Mouse (Mus musculus): ENCODE measurements at regions not wholly inside any gene's neighbourhood (a gene's known extent, or its start where the extent isn't known, plus 50 kb on each side); places are given as distances from the start of the nearest gene placed in this dataset.
A peak's percentile ranks its signal among the peaks of the same experiment; 100 is the strongest.
"Not testable (repeated sequence)": the region's sequence is repeated elsewhere in the genome, so short reads cannot be mapped to it uniquely, and the experiment has no call there.

DNA sequence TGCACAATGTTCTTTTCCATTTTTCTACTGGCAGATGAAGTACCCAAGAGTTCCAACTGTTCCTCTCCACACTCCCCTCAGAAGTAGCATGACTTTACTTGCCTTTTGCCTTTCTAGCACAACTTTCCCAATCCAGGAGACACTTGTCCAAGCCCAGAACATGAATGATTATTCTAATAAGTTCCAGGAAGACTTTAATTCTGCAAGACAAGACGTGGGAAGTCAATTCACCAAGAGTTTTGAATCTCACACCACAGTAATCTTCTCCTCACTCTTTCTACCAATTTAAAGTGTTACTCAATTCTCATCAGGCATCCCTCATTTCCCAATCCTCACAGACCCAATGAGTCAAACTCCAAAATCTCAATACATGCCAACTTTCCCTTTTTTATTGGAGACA, 122.4 kb downstream of the Car2 start:
- no peak for ATAC-seq (replicated peaks; ENCODE audit: low read depth, poor library complexity, severe bottlenecking)

DNA sequence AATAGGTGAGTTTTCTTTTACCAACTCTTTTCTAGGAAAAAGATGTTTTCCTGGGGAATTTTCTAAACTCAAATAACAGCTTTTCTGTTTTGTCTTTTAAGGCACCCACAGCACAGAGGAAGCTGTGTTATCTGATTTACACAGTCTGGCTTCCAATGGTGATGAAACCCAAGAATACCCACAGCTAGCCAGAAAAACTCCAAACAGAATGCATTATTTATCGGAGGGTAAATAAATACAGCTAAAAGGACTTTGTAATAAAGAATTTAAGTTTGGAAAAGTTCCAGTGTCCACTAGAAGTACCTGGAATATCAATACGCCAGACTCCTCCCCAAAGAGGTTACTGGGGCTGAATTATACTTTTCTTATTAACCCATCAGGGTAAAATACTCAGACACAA, 123.7 kb downstream of the Car2 start:
- no peak for ATAC-seq (replicated peaks; ENCODE audit: low read depth, poor library complexity, severe bottlenecking)

DNA sequence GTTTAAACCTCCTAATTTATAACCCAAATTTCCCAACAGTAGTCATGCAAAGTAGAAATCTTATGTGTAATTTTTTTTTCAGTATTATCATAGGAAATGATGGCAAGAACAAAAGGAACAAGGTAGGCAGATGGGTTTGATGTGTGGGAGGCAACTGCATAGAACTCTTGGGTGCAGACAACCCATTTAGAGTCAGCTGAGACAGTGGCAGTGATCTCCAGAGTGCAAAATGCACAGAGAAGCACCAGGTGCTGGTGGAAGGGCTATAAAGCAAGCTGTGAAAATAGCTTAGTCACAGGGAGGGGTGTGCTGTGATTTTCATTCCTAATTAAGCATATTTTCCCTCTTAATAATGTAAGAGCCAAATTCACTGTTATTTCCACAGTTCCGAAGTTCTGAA, 130.5 kb downstream of the Car2 start:
- no peak for ATAC-seq (replicated peaks; ENCODE audit: low read depth, poor library complexity, severe bottlenecking)

DNA sequence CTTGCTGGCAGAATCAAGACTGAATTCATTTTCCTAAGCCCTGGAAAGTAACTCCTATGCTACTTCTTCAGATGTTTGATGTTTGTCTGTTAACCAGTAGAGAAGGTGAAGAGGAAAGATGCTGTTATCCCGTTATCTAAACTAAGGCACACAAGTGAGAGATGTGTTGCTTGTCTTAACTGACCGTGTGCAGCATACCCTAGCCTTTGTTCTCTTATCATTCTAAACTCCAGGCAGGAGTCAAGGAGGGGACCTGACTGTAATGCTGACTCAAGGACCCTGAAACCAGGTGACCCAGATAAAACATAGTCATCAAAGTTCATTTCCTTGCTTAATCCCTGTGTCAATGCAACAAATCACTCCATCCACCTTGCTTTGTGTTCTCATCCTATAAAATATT, 136.7 kb downstream of the Car2 start:
- ATAC-seq (replicated peaks; ENCODE audit: low read depth, poor library complexity, severe bottlenecking), result no peak

DNA sequence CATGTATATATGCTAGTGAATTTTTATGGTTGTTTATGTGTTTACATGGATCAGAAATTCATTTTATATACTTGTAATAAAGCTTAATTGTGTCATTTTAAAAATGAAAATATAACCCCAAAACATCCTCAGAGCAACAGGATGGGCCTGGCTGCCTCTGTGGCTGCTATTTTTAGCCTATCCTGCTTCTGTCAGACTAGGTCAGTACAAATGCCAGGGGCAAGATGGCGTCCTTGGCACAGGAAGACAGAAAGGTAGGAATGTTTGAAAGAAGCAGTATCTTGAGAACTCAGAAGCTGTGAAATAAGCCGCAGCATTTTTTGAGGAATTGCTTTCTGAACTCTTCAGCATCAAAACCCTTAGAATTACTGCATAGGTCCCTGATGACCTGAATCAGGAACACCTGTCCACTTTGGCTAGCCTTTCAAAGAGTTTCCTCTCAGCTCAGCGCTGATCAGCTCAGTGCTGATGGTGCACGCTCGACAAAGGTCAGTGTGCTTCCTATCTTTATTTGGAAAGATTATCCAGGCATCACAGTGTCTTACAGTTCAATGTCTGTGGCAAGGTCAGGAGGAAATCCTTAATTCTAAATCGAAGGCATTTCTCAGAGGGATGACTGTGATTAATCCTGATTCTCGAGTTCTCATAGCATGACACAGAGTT, 154.9 kb downstream of the Car2 start:
- no peak for ATAC-seq (replicated peaks; ENCODE audit: low read depth, poor library complexity, severe bottlenecking)

DNA sequence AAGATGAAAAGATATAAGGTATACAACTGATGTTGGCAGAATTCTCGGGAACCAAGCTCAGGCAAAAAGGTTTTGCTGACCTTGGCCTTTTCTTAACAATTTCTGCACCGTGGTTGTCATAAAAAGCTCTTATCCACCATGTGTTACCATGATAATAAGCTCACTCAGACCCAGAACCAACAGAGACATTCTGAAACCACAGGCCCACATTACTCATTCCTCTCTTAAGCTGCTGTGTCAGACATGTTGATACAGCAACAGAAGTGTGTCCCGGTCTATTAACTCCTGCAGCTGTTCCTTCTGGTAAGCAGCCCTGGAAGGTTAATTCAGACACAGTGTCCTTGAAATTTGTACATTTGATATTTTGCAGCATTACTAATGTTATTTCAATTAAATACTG, 167.9 kb downstream of the Car2 start:
- ATAC-seq (replicated peaks; ENCODE audit: low read depth, poor library complexity, severe bottlenecking), result no peak

DNA sequence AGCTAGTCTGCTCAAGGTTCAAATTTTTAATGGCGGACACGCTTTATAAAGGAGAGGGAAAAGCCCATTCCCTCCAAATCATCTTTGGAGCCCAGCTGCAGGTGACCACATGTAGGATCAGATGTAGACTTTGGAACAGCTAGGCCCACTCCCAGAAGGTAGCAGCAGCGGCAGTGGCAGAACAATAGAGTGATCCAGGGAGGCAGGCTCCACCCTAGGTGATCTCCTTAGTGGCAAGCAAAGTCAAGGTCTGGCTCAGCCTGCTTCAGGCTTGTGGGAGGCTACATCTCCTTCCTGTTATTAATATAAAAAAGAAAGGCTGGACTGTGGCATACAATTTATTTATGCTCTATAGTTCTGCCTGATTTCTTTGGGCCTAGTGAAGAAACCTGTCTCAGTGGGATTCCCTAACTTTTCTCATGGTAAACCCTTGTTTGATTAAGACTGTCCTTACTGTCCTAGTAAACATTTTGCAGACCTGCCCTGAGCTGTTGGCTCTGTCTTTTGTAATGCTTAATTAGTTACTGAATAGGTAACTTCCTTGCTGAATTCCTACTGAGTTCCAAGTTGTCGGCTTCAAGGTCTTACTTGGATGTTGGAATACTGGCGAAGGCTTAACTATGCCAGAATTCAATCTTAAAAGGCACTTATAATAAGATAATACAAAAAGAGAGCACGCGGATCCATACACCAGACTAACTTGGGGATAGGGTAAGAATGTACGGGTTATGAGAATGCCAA, 169.6 kb downstream of the Car2 start:
- ATAC-seq (replicated peaks; ENCODE audit: low read depth, poor library complexity, severe bottlenecking), result not testable (repeated sequence)

DNA sequence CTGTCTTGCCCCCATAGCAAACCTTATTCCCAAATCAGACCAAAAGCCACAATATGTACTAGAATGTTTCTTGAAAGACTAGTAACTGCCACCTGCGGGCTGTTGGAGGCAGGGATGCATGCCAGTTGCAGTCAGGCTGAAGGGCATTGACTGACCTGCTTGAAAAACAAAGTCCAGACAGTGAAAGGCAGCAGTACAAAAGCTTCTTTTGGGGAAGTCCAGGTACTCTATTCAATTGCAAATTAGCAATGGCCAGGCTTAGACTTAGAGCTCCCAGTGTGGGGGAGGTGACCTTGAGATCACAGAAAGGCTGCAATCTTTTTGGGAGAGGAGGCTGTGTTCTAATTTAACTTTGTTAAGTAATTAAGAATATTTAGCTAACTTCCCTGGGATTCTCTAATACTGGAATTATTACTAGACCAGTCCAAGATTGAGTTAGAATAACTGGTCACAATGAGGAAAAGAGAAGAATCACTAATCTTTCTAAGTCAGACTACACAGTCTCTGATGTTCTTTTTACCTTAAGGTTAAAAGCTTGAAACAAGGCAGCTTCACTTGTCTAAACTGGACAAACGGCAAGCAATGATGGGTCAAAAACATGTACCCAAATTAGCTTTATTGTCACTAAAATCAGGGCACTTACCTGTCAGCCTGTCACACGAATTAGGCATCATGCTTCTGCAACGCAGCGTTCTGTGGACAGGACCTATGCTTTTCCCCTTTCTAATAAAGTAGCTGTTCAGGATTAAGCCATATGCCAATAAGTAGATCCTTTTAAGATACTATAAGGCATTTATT, 170.9 kb downstream of the Car2 start:
- ATAC-seq (replicated peaks; ENCODE audit: low read depth, poor library complexity, severe bottlenecking), result not testable (repeated sequence)

DNA sequence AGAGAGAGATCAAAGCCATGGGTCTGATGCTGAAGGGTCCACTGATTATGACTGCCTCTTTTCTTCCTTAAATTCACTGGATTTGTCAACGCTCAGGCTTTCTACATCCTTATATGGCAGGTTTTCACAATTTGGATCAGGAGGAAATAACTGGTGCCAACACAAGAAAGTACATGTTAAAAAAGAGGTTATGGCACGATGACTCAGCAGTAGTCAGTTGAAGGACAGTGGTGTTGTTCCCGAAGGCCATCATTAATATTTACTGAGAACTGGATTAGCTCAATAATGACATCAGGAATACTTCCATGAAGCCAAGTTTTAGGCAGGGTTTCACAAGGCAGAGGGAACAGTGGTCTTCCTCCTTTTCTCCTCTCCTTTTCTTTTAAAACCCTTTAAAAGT, 179.6 kb downstream of the Car2 start:
- ATAC-seq (replicated peaks; ENCODE audit: low read depth, poor library complexity, severe bottlenecking), result no peak

DNA sequence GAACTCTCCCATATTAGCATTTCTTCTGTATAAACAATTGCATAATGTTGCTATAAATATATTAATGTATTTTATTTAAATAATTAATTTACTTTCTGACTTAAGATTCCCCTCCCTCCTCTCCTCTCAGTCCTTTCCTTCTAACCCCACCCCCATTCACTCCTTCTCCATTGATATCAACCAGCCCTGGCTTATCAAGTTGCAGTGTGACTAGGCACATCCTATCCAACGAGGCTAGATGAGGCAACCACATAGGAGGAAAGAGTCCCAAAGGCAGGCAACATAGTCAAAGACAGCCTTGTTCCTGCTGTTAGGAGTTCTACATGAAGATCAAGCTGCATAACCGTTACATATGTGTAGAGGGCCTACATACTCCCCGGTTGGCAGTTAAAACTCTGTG, 182.2 kb downstream of the Car2 start:
- no peak for ATAC-seq (replicated peaks; ENCODE audit: low read depth, poor library complexity, severe bottlenecking)

DNA sequence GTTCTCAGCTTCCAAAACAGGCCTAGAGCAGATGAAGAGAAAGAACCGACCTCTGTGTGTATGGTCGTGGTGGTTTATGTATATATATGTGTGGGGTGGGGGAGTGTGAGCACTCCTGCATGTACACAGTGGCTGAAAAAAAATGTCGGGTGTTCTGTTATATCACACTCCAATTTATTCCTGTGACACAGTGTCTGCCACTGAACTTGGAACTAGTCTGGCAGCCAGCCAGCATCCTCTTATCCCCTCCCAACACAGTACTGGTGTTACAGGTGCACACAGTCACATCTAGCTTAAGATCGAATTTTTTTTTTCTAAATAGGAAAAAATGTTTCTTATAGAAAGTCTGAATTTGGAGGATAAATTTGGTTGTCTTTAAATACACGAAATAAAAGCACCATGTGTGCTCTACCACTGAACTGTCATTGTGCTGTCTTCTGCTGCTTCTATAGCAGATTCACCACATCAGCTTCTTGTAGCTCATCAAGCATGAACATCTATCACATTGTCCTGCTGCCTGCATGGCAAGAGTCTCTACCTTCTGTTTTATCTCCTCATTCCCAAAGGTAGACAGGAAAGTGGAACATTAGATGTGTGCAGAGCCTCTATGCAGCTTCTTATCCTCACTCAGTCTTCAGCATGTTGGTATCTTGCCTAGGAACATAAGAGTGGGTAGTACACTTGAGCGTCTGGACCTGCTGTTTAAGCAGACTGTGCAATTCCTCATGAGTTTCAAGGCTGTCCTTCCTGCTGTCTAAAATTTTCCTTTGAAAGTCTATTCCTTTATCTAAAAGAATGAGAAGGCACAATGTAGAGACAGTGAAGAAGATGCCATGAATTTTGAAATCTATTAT, 185.2 kb downstream of the Car2 start:
- ATAC-seq (replicated peaks; ENCODE audit: low read depth, poor library complexity, severe bottlenecking), result no peak

DNA sequence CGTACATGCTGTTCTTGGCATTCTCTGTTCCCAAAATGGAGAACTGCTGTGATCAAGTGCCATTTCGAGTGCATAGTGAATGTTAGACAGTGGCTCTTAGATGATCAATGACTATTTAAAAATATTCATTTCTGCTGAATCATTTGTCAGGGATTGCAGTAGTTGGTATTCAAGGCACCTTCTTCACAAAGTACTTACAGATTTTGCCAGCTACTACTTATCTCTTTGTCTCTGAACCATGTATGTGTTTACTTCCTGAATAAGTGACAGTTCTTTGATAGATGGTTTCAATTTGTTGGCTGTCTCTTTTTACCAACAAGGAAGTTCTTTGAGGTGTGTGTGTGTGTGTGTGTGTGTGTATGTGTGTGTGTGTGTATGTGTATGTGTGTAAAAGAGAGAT, 187.3 kb downstream of the Car2 start:
- ATAC-seq (replicated peaks; ENCODE audit: low read depth, poor library complexity, severe bottlenecking), result peak; percentile 86

DNA sequence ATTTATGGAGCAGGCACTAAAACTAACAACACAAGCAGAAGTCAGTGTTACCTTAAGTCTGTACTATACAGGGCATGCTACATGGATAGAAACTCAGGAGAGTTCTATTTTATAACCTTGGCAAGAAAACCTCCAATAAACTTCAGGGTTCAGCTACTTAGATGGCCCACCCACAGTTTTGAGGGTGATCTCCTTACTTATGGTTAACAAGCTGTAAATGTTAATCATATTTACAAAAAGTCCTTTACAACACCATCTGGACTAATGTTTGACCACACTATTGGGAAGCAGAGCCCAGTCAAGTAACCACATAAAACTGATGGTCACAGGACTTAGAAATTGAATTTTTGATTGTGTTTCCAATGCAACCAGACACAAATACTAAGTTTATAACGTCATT, 187.8 kb downstream of the Car2 start:
- no peak for ATAC-seq (replicated peaks; ENCODE audit: low read depth, poor library complexity, severe bottlenecking)

DNA sequence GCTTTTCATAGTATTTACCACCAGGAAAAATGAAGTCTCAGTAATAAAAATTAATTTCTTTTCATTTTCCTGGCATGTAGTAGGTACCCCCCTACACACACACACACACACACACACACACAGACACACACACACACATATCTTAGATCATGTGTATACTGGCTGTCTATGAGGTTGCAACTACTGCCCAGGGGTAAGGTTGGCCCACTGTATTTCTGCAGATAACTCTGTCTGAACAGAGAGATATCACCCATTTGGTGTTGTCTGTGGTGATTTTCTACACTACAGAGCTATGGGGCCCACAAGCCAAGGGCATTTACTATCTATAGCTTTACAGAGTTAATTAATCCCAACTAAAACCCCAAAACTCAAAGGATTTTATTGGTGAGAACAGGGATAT, 188.9 kb downstream of the Car2 start:
- ATAC-seq (replicated peaks; ENCODE audit: low read depth, poor library complexity, severe bottlenecking), result no peak

DNA sequence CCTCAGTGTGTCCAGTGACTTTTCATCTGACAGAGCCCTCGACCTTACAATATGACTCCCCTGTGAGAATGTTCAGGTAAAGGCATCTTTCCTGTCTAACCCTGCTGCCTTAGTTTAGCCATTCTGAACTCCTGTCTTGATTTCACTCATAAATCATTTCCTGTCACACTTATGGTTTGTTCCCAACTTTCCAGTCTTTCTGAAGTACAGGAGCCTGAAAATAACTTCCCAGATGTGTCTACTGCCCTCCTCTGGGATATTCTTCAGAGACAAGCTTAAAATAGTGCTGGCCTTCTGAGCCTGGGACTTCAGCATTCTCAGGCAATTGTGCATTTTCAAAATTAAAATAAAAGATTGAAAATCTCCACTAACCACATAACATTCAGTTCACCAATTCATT, 204.1 kb downstream of the Car2 start:
- ATAC-seq (replicated peaks; ENCODE audit: low read depth, poor library complexity, severe bottlenecking), result no peak

DNA sequence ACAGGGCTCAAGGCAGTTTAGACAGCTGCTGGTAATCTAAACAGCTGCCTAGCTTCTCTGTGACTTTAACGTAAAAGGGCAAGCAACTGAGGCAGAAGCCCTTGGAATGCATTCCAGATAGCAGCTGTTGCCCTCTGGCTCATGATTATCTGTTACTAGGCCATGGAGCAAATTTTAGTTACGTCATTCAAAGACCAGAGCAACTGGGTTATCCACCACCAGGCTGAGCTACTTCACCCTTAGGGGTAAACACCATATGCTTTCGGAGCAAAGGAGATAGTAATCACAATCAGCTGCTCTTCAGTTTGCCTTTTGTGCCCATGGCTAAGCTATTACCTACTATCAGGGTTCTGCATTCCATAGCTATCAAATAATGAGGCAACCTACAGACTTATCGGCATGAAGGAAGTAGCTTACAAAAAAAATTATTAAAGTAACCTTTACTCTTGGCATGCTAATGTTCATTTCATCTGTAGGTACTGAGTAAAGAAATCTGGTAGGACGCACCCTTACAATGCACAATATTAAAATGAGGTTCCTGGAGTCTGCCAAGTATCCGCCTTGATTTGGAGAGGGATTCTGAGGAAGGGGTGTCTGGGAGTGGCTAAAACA, 212.2 kb downstream of the Car2 start:
- no peak for ATAC-seq (replicated peaks; ENCODE audit: low read depth, poor library complexity, severe bottlenecking)

DNA sequence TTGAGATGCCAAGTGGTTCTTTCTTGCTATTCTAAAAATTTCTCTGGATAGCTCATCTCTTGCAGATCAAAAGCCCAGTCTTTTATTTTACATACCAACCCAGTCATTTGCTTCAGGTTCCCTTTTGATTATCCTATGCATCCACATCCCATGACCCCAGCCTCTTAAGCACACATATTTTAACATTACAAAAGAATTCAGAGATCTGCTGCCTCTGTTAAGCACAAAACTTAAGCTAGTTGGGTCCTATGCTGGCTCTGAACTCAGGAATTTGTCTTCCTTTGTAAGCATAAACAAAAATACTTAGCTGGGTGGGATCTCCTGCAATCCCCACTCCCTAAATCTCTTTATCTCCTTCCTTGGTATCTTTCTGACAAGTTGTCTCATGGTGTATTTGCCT, 212.9 kb downstream of the Car2 start:
- ATAC-seq (replicated peaks; ENCODE audit: low read depth, poor library complexity, severe bottlenecking), result no peak

DNA sequence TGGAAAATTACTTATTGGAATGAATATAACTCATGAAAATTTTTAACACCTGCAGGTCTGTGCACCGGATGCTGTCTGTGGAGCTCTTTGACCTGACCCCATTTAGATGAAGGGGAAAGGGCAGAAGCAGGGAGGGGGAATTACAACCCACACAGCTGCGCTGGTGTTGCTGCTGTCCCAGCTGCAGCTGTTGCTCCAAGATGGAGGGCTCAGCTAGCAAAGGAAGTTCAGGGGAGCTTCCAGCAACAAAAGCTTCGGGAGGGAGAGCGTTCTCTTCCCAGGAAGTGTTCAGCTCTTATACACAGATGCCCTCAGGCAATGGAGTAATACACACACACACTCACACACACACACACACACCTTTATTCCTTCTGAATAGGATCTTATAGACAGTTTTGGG, 219.6 kb downstream of the Car2 start:
- no peak for ATAC-seq (replicated peaks; ENCODE audit: low read depth, poor library complexity, severe bottlenecking)

DNA sequence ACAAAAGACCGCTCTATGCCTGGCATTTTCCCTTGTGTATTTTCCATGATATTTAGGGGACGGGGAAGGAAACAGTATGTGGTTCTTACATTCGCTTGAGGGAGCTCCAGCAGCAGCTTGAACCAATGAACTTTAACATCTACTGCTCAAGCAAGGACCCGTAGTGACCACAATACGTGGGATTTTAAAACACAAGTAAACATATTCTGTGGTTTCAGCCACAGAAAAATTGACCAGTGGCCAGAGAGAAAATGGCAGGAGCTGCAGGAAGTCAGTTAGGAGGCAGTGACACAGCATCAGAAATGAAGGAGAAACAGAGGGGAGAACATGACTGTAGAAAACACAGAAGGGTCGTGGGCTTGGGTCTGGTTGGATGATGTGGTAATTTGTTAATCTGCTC, 220.2 kb downstream of the Car2 start:
- ATAC-seq (replicated peaks; ENCODE audit: low read depth, poor library complexity, severe bottlenecking), result peak; percentile 65

DNA sequence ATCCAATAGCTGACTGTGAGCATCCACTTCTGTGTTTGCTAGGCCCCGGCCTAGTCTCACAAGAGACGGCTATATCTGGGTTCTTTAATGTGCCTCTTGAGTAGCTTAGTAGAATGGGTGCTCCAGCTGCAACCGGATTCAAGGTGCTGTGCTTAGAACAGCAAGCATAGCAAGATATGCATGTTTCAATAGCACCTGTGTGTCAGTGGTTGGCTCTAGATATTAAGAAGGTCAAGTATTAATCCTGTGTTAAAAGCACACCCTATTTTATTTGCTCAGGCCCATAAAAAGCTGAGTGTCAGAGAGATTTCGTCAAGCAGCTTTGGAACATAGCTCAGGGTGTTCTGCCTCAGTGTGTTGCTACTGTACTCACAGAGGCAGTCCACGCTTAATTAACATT, 221.2 kb downstream of the Car2 start:
- no peak for ATAC-seq (replicated peaks; ENCODE audit: low read depth, poor library complexity, severe bottlenecking)

All from common myeloid progenitor, adult 5-6 weeks (primary cell).